Mouse (Mus musculus) cerebellum, adult 9-11 months (tissue): ENCODE data around the gene Mdga2.

Experiments
- DNase-seq: peaks from one replicate; pipeline ENCODE4 v3.0.0; 2022

The Mdga2 gene

DNA sequence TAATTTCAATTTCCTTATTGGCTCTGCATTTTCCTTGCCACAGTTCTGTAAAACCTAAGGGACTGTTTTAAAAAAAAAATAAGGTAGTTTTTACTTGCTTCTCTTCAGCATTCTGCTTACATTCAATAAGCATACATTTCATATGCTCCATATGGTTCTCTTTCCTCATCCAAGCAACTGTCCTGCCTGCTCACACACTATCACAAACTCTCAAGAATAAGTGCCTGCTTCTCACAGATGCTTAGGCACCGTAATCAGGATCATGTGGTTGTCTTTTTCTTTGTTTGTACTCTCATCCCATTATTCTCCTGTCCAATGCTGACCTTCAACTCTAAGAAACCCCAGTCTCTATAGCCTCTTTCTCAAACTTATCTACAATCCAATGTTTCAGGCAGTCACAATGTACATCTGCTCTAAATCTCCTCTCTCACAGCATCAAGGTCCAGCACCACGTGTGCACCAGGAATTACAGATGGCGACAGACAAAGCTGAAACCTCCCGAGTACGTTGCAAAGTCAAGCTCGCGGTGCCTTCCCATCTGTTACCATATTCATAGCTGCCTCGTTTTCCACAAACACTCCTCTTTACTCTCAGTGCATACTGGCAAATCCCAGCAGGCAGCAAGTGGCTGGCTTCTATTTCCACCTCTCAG, 177.1 kb downstream of the Mdga2 start:
- DNase-seq = no peak

- DNase-seq = no peak
These were observed 180.5 kb downstream of the Mdga2 start for GRCm38 (mm10) chr12:67041865-67042264.

DNA sequence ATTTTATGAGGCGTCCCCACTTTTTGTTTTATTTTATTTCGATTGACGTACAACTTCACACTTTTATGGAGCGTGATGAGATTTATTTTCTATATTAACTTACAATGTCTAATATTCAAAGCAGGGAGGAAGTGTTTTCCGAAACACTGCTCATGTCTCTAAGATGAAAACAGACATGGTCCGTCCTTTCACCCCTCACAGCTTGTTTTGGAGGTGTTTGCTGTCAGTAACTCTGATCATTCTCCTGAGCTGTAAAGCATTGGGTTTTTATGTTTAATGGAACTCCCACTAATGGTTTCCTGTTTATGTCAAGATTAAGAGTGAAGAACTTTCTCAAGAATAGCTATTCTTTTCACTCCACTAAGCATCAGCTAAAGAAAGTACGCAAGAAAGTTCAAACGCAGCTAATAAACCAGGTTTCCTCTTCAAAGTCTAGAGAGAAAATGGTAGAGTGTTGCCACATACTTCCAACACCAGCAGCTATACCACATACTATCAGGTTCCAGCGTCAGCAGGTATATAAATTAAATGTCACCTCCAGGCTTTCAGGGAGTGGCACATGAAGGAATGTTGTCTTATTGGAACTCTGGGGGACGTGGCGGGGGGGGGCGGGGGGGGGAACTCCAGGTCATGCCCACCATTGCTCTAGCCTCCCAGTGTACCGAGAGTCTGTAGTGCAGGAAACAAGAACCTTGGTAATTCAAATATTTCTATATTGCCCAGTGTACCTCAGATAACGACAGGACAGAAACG, 186.7 kb downstream of the Mdga2 start:
- no peak for DNase-seq

- DNase-seq = no peak
These were observed 205.2 kb downstream of the Mdga2 start for GRCm38 (mm10) chr12:67017192-67017591.

DNA sequence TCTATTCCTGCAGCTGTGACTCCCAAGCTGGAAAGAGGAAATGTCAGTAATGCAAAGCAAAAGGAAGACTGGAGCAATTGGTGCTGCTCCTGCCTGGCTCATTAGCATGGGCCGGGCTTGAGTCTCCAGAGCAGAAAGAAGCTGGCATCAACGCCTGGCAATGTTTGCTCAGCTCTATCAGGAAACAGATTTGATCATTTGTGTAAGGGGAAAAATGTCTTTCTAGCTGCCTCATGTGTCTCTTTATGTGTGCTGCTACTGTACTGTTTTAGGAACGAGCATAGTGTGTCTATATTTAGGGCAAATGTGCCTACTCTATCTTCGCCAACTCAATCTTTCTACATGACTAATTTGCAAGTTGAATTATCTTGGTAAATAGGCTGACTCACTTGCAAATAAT, 211.0 kb downstream of the Mdga2 start:
- DNase-seq = no peak

- no peak for DNase-seq
These were observed 212.0 kb downstream of the Mdga2 start for GRCm38 (mm10) chr12:67010318-67010717.

DNA sequence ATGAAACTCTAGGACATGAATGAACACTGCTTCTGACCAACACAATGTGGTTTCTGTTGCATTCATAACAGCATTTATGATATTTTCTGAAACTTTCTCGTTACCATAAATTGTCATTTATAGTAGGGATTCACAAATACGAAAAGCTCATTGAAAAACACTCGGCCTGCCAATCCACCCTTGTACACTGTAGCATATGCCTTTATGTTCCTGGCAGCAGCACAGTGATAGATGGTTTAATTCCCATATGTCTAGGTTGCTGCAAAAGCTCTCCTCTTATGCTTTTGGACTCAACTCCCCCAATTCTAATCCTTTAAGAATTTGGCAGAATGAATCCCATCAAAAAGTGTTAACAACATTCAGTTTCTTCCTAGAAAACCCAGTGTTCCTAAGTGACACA, 213.2 kb downstream of the Mdga2 start:
- no peak for DNase-seq

GRCm38 (mm10) chr12:66954129-66954528, 268.2 kb downstream of the Mdga2 start:
- no peak for DNase-seq

DNA sequence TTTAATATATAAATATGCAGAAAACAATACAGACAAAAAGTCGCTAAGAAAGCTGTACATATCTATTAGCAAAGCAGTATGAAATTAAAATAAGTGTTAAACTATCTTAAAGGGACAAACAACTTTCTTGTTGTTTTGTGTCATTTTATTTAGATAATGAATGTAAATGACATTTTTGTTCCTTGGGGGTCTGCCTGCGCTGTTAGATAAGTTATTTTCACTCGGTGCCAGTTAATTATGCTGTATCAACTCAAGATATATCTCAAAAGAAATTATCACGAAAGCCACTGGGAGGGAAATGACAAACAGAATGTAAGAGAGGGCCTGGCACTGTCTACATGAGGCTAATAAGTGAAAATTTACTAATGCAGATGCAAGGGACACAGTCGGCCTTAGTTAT, 306.6 kb downstream of the Mdga2 start:
- DNase-seq = no peak

- no peak for DNase-seq
These were observed 323.0 kb downstream of the Mdga2 start for GRCm38 (mm10) chr12:66899366-66899765.

DNA sequence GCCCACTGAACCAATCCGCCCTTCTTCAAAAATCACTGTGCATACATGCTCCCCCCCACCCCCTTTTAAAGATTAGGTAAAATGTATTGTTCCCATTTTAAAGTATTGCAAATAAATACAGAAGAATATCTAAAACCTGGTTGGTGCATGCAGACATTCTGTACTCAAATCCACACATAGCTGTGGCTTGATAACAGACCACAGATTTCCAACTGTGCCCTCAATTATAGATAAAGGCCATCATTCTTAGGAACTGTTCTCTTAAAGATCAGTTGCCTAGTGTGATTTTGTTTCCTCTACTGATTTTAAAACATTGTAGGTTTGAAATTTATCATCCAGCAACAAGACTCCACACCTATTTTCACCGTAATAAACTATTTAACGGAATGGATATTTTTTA, 325.6 kb downstream of the Mdga2 start:
- DNase-seq = no peak

DNA sequence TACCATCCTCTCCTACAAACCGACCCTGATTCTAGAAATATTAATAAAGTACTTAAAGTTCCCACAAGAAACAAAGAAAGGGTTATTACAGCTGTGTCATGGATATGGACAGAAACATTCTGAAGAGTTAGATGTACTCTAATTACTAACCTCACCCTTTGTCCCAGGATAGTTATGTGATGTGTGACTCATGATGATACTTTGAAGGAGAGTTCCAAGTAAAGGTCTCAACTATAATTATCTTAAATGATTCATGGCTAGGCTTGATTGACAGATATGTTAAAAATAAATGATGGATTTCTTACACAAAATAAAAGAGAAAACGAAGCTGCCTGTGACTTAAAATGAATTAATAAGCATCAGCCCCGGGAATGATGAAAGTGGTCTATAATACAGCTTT, 332.1 kb downstream of the Mdga2 start:
- no peak for DNase-seq

GRCm38 (mm10) chr12:66889276-66889675, 333.1 kb downstream of the Mdga2 start:
- no peak for DNase-seq

- no peak for DNase-seq
These were observed 333.7 kb downstream of the Mdga2 start for GRCm38 (mm10) chr12:66888636-66889035.

DNA sequence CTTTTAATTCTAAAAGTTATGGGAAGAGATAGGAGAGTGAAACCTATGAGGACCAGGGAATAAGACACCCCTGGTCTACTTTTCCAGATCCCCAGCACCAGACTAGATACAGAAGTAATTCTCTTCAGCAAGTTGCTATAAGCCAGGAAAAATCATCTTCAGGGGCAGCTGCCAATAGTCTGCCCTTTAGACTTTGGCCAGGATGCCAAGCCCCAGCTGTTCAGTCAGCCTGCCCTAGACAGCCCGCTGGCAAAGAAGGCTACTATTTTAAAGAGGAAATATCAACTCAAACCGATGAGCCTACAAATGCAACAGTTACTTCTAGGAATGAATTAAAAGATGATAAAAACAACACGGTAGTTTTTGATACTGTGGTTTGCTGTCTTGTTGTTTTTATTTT, 356.1 kb downstream of the Mdga2 start:
- DNase-seq = no peak

GRCm38 (mm10) chr12:66853167-66853566, 369.2 kb downstream of the Mdga2 start:
- DNase-seq = no peak

GRCm38 (mm10) chr12:66840336-66840735, 382.0 kb downstream of the Mdga2 start:
- DNase-seq = no peak

DNA sequence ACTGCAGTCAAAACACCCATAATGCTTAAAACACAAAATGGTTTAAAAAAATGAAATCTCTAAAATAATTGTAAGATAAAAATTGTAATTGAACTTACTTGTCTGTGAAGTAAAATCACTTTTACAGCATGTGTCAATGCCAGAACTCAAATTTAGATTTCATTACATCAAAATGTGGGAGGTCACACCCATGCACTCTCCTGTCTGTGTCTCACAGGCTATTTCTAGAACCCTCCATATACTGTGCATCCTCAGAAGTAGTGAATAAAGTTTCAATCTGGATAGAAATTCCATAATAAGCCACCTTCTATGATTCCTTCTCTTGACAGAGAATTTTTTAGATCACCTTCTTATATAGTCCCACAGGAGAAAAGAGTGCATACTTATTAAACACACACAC, 466.7 kb downstream of the Mdga2 start:
- DNase-seq = no peak

DNA sequence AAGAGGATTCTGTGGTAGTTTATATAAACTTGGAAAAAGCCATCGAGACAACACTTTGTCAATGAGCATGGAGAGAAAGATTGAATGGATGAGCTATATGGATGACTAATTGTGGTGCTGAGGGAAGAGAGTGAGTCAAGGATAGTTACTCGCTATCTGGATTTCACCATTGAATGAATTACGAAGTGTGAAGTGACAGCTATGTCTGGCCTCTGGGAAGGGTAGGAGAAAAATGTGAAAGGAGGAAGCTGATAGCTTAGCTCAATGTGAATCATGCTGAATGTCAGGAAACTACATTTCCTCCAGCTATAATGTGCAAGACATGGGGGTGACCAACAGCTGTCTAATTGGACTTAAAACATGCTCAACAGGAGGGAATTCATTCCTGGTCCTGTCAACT, 487.8 kb downstream of the Mdga2 start:
- no peak for DNase-seq

DNA sequence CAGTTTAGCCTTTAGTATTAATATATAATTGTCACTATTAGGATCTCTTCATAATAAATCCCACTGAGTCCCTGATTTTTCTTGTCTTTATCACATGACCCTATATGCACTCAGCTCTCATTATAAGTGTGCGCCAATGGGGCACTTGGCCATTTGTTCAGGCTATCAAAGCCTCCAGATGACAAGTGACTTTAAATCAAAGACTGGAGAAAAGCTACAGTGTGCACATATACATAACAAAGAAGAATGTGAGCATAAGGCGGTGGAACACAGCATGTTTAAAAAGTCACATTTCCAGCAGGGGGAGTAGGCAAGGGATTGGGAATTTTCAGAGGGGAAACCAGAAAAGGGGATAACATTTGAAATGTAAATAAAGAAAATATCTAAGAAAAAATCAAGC, 497.9 kb downstream of the Mdga2 start:
- DNase-seq = no peak

DNA sequence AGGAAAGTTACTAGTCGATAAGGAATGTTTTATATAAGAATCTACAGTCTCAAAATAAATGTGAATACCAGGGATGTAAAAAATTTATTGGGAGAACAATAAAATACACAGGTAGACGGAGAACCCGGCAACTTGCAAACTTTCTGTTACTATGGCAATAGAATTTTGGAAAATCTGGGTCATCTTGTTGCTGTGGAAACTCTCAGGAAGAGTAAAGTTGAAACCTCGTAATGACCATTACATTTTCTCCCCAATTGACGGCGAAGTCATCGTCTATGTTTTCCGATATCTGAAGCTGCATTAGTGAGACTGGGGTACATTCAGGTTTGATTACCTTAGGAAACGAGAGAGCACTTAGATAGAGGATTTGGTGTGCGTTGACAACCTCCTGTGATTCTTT, 514.0 kb downstream of the Mdga2 start:
- no peak for DNase-seq

- no peak for DNase-seq
These were observed 514.9 kb downstream of the Mdga2 start for GRCm38 (mm10) chr12:66707431-66707830.

DNA sequence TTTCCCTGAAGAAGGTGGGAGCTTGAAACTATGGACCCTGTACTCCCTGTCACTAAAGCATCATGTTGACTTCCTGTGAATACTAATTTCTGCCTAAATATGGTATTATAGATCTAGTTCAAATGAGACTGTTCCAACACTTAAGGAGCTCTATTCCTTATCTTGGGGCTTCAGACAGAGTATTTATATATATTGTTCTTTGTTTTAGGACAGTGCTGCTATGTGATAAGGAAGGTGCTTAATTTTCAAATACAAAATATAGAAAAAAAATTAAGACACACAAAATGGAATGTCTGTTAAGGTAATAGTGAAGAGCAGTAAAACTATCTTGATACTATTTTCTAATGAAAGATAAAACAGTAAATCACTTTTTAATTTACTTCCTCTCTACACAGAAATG, 517.3 kb downstream of the Mdga2 start:
- no peak for DNase-seq

GRCm38 (mm10) chr12:66702781-66703180, 519.6 kb downstream of the Mdga2 start:
- DNase-seq = no peak

DNA sequence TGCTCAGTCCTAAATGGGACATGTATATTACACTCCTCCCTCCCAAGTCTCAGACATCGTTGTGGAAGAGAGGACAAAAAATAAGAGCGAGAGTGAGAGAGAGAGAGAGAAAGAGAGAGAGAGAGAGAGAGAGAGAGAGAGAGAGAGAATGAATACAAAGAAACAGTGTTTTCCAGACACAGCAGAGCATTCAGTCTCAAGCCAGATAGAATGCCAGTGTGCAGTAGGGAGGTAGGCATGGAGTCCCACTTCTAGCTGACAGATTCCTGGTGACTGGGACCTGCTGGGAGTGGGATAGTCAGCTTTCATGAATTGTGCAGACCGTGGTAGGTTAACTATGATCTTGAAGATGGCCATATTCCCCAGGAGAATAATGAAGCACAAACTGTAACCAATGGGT, 542.8 kb downstream of the Mdga2 start:
- no peak for DNase-seq
